ENCODE assay signal across 16 mouse cellular contexts in the genomic region with DNA sequence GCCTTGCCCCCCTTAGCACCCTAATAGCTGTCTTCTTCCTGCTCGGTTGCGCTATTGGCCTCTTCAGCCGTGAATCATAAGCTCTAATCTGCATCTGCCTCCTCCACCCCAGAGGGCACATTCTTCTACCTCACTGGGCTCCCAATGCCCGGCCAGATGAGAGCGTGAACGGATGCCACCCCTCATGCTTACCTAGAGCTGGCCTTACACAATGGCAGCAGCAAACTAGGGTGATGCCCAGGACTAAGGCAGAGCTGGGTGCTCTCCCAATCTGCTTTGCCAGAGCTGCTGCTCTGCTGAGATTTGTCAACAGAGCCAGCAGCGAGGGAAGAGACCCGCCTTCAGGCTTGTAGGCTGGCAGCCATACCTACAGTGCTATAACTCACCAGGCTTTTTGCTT. TPM values are rescaled to one million over a fixed set of nuclear protein-coding genes. Genes with fewer than 3 reads are reported as not detected.
DNase-seq lines count a peak whose midpoint lies in the region.
"Had no signal": no experiment of that assay in that cellular context is flagged by ENCODE, and none has a peak within 500 bp of the region (broad histone marks: within the 10 kb centered on the region; RNA-seq: fewer than 3 reads in every experiment).

No protein-coding gene starts in this region.

- 76% methylated on average over 8 of the region's 8 CpGs for WGBS in heart, embryonic 10.5 days

- peak overlapping the region; percentile 91 for H3K27ac ChIP-seq in heart, embryonic 10.5 days
- H3K27ac ChIP-seq: limb, embryonic 13.5 days; stomach, embryonic 15.5 days had no signal

- peaks cover 89% of the 10 kb centered on the region for H3K4me1 ChIP-seq in heart, embryonic 10.5 days

- H3K36me3 ChIP-seq in heart, embryonic 10.5 days: peaks cover 3% of the 10 kb centered on the region; the same call in 1 of the 2 replicates
- H3K36me3 ChIP-seq: stomach, embryonic 15.5 days had no signal

- no peak overlapping the region for H3K4me3 ChIP-seq in heart, embryonic 10.5 days
- H3K4me3 ChIP-seq: limb, embryonic 13.5 days; stomach, embryonic 15.5 days had no signal

- no peaks in the 10 kb centered on the region for H3K27me3 ChIP-seq in heart, embryonic 10.5 days (ENCODE audit: insufficient read depth, poor library complexity, severe bottlenecking)
- H3K27me3 ChIP-seq: limb, embryonic 13.5 days; stomach, embryonic 15.5 days had no signal

- no peaks in the 10 kb centered on the region for H3K9me3 ChIP-seq in heart, embryonic 10.5 days
- H3K9me3 ChIP-seq: limb, embryonic 13.5 days; stomach, embryonic 15.5 days had no signal

- DNase-seq in heart, embryonic 10.5 days (ENCODE audit: low spot score): no peak
- DNase-seq in heart, postnatal 4 days: no peak
- peak; percentile 64 for DNase-seq in layer of hippocampus, adult 9-11 months
- DNase-seq in layer of hippocampus, postnatal 14 days (ENCODE audit: low spot score in 2 of 2): no peak
- peak; percentile 54 for DNase-seq in right cerebral cortex, adult 18-20 months
- DNase-seq in right cerebral cortex, postnatal 25 days: no peak
- no peak for DNase-seq in embryo, embryonic 10 days (ENCODE audit: low spot score)
- DNase-seq: cerebellum, postnatal 25 days; gastrocnemius, postnatal 10 days; kidney, postnatal 10 days; layer of hippocampus, postnatal 36 days; lung, postnatal 4 days; right cerebral cortex, postnatal 4 days; thymus, postnatal 36 days had no signal

RNA-seq across cellular contexts. Expression of a gene that starts 41.5 kb away (rescaled TPM):
- polyA plus RNA-seq in heart, embryonic 10.5 days (2016; fragmentation: Nextera tagmentation; extraction: Ambion mirVana): 4.8 and 6.1 TPM in 2 replicates
- total RNA-seq in heart, postnatal 4 days (2021): 10 to 100 TPM; 45.9 to 52.2 TPM
- 100 to 1,000 TPM; 172 to 174 TPM for total RNA-seq in layer of hippocampus, postnatal 14 days (2021)

Comparison
In these comparisons a context has a peak if more than half of its experiments do, and no peak if none do; other contexts are left out.
1. DNase-seq: peak in layer of hippocampus, adult 9-11 months (single experiment) and right cerebral cortex, adult 18-20 months (single experiment); none in heart, embryonic 10.5 days (single experiment), heart, postnatal 4 days (single experiment), layer of hippocampus, postnatal 14 days (0 of 2), right cerebral cortex, postnatal 25 days (single experiment) and embryo, embryonic 10 days (single experiment).